Mouse (Mus musculus) megakaryocyte progenitor cell, adult 5-6 weeks (primary cell): Measurements from ENCODE around the gene Capn2. TPM values are rescaled to one million over a fixed set of nuclear protein-coding genes. Genes with fewer than 3 reads are reported as not detected.

Experiments used
- ATAC-seq: replicated peaks from 2 replicates; pipeline ENCODE4 v1.8.0; 2016; ENCODE audit warnings: mild to moderate bottlenecking, moderate TSS enrichment, inconsistent platforms; ENCODE audit not compliant: poor library complexity
- total RNA-seq, 2 experiments: library from RNA; stranded (forward) in 1 of 2; stranded (reverse) in 1 of 2; fragments of 157-497, 149-512 nt in 1 of 2; fragments of 200-1000 nt in 1 of 2; gene quantifications; 2 replicates each; pipeline versions ENCODE4 v1.2.3 to v1.2.4; 2015 to 2017

Gene Capn2
- 4.1 and 9.7 TPM in 2 replicates for total RNA-seq (2015)
- total RNA-seq (2017): 8.7 and 10.5 TPM in 2 replicates

- ATAC-seq: peak; percentile 73
These were observed at the start of gene Capn2 for GRCm38 (mm10) chr1:182516758-182517676. TSS of gene Capn2 (minus strand) at chr1:182517608.

- no peak for ATAC-seq
These were observed 48.0 kb upstream of the Capn2 start for GRCm38 (mm10) chr1:182565351-182565835.

GRCm38 (mm10) chr1:182564408-182565120, 47.2 kb upstream of the Capn2 start, which contains the start of gene Capn8:
TSS of gene Capn8 (plus strand) at chr1:182565007.
- ATAC-seq: peak; percentile 63

- ATAC-seq: peak; percentile 57
These were observed 45.4 kb upstream of the Capn2 start for GRCm38 (mm10) chr1:182562576-182563370.

- no peak for ATAC-seq
These were observed 44.6 kb upstream of the Capn2 start for GRCm38 (mm10) chr1:182561945-182562514.

GRCm38 (mm10) chr1:182560390-182561098, 43.1 kb upstream of the Capn2 start:
- ATAC-seq: peak; percentile 34; the same call in 1 of the 2 replicates

- no peak for ATAC-seq
These were observed 42.1 kb upstream of the Capn2 start for GRCm38 (mm10) chr1:182559530-182559929.

GRCm38 (mm10) chr1:182558271-182558670, 40.9 kb upstream of the Capn2 start:
- ATAC-seq: no peak

- ATAC-seq: peak; percentile 96
These were observed 36.4 kb upstream of the Capn2 start for GRCm38 (mm10) chr1:182553649-182554375.

GRCm38 (mm10) chr1:182550761-182551160, 33.4 kb upstream of the Capn2 start:
- ATAC-seq: no peak

- ATAC-seq: no peak
These were observed 26.5 kb upstream of the Capn2 start for GRCm38 (mm10) chr1:182543906-182544305.

- peak; percentile 80 for ATAC-seq
These were observed 25.7 kb upstream of the Capn2 start for GRCm38 (mm10) chr1:182543136-182543535.

- no peak for ATAC-seq
These were observed 24.7 kb upstream of the Capn2 start for GRCm38 (mm10) chr1:182542110-182542509.

GRCm38 (mm10) chr1:182539023-182539940, 21.9 kb upstream of the Capn2 start:
- ATAC-seq: peak; percentile 91

GRCm38 (mm10) chr1:182535080-182535481, 17.7 kb upstream of the Capn2 start:
- no peak for ATAC-seq

- ATAC-seq: no peak
These were observed 16.2 kb upstream of the Capn2 start for GRCm38 (mm10) chr1:182533583-182533982.

- peak; percentile 92 for ATAC-seq
These were observed 10.8 kb upstream of the Capn2 start for GRCm38 (mm10) chr1:182527921-182528858.
